Mouse (Mus musculus) left cerebral cortex, adult 2 months (tissue): ENCODE measurements at regions not wholly inside any gene's neighbourhood (a gene's known extent, or its start where the extent isn't known, plus 50 kb on each side); places are given as distances from the start of the nearest gene placed in this dataset.

ENCODE experiments used
- DNase-seq, 2 experiments: peaks; one replicate each; pipeline ENCODE4 v3.0.0; 2021 to 2022; ENCODE audit warnings: low spot score in 2 of 2, mixed read lengths in 1 of 2; ENCODE audit errors: extremely low spot score in 1 of 2
- H3K27ac ChIP-seq: fragments of 200-600 bp; 2 replicates; pipeline ENCODE4 v1.8.1; 2022
- H3K4me3 ChIP-seq: fragments of 200-600 bp; 2 replicates; pipeline ENCODE4 v1.8.1; 2022
- CTCF ChIP-seq: fragments of 200-600 bp; IDR thresholded peaks from 2 replicates; pipeline ENCODE4 v1.8.1; 2022; ENCODE audit warnings: antibody characterized with exemption, mild to moderate bottlenecking, moderate library complexity
- intact Hi-C: fragments of 180-260 bp; cut with DNase I; formaldehyde crosslinking; loops from one replicate; pipeline ENCODE4 v1.15.1; 2025

- Histone ChIP-seq H3K4me3 (no peak overlapping the region), H3K27ac (no peak overlapping the region)
- no peak for DNase-seq
- intact Hi-C loops = no loop called here
- TF ChIP-seq CTCF = no peak
Measured at GRCm38 (mm10) chr14:24874426-24875155, 387.7 kb downstream of the Rps24 start.

GRCm38 (mm10) chr14:24875156-24875545, 388.2 kb downstream of the Rps24 start:
- no peak overlapping the region for H3K27ac ChIP-seq
- no peak for DNase-seq
- no peak overlapping the region for H3K4me3 ChIP-seq
- intact Hi-C loops = no loop called here
- TF ChIP-seq CTCF = no peak; the same call in 1 of the 2 replicates

DNA sequence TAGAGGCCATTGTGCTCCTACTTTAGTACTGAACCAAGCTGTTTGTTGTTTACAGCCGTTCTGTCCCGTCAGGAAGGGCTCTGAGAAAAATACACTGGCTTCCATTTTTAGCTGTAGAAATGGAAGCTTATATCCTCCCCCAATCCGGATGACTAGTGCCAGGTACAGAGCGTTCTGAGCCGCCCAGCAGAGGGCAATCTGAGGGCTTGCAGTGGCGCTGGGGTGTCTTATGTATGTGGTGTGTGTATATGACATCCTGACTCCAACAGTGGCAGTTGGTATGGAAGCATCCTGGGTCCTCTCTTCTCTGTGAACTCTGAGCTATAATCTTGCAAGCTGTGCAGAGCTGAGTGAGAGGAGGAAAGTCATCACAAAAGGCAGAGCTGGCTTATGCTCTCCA, 389.0 kb downstream of the Rps24 start:
- TF ChIP-seq CTCF = peak; percentile 25
- intact Hi-C loops = no loop called here
- Histone ChIP-seq H3K4me3 (no peak overlapping the region), H3K27ac (no peak overlapping the region)
- no peak for DNase-seq

GRCm38 (mm10) chr14:24876508-24876907, 389.6 kb downstream of the Rps24 start:
- TF ChIP-seq CTCF = no peak
- H3K27ac ChIP-seq = no peak overlapping the region
- H3K4me3 ChIP-seq = no peak overlapping the region
- no peak for DNase-seq
- intact Hi-C loops = no loop called here

- TF ChIP-seq CTCF = no peak
- Histone ChIP-seq H3K27ac (no peak overlapping the region), H3K4me3 (no peak overlapping the region)
- intact Hi-C loops = no loop called here
- DNase-seq = no peak
Measured at GRCm38 (mm10) chr14:24877853-24878252, 390.9 kb downstream of the Rps24 start.

GRCm38 (mm10) chr14:24886164-24886563, 399.2 kb downstream of the Rps24 start:
- intact Hi-C loops = no loop called here
- H3K27ac ChIP-seq = no peak overlapping the region

DNA sequence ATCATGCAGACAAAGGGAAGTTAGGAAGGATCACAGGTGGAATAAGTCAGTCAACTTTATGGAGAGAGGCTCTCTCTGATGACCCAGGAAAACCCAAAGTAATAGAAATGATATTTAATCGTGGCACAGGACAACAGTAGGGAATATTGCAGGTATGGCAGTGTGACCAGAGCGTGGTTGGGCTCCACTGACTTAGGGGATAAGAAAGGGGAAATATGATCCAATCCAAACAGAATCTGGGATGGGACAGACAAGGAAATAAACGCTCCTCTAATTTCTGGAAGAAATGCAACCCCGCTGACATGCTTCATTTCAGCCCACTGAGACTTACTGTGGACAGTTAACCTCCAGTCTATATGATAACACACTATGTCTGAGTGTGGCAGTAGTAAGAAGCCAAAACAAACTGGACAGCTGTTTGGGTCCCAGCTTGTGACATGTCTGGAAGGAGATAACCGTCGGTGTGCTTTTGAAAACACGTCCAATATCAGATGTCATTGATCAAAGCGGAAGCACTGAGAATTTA, 400.0 kb downstream of the Rps24 start:
- DNase-seq = no peak
- TF ChIP-seq CTCF = no peak
- Histone ChIP-seq H3K4me3 (no peak overlapping the region), H3K27ac (no peak overlapping the region)
- intact Hi-C loops = no loop called here

More at GRCm38 (mm10) chr14:24886164-24886563, 399.2 kb downstream of the Rps24 start:
- no peak for DNase-seq
- no peak overlapping the region for H3K4me3 ChIP-seq
- no peak for TF ChIP-seq CTCF

DNA sequence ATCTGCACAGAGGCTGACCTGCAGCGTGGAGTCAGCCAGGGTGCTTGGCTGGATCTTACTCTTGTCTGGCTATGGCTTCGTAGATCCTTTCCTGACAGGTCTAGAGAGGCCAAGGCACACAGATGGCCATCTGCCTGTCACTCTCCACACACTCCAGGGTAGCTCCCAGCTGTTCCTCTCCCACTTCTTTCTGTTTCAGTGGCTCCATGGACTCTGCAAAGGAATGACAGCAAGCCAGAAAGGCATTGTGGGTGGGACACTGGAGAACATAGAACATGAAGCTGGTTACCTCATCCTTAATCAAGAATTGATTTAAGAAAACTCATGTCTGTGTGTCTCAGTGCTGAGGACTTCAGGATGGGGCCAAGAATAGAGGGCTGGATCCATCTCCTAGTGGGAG, 403.9 kb downstream of the Rps24 start:
- H3K27ac ChIP-seq = no peak overlapping the region
- no peak for TF ChIP-seq CTCF
- intact Hi-C loops = loop anchor here (10.0 kb wide), 1 partner anchor 106 kb away; no protein-coding TSS in a partner anchor
- DNase-seq = no peak
- no peak overlapping the region for H3K4me3 ChIP-seq

DNA sequence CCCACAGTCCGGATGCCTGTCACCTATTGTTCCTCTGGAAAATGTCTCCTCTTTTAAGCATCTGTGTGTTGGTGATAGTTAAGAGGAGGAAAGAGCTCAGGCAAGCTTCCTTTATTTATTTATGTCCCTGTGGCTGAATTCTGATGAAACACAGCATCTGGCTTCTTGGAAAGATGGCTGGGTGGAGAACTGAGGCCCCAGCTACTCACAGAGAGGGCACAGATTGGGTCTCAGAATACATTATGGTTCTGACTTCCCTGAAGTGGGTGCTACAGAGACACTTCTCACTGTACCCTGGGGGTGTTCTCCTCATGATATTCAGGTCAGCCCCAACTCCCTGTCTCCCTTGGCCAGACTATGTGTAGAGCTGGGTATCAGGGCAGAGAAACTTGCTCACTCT, 408.3 kb downstream of the Rps24 start:
- no peak overlapping the region for H3K4me3 ChIP-seq
- intact Hi-C loops = loop anchor here (10.0 kb wide), 1 partner anchor 110 kb away; no protein-coding TSS in a partner anchor
- DNase-seq = no peak
- no peak for TF ChIP-seq CTCF
- H3K27ac ChIP-seq = no peak overlapping the region

GRCm38 (mm10) chr14:24896681-24897080, 409.8 kb downstream of the Rps24 start:
- no peak for TF ChIP-seq CTCF
- Histone ChIP-seq H3K4me3 (no peak overlapping the region), H3K27ac (no peak overlapping the region)
- intact Hi-C loops = loop anchor here (10.0 kb wide), 1 partner anchor 112 kb away; no protein-coding TSS in a partner anchor
- DNase-seq = no peak

- TF ChIP-seq CTCF = no peak
- intact Hi-C loops = no loop called here
- 0 out of 2 replicates have a peak overlapping the region, but pooled peaks have one; percentile 61 for H3K27ac ChIP-seq
- DNase-seq = no peak
- no peak overlapping the region for H3K4me3 ChIP-seq
Measured at GRCm38 (mm10) chr14:24900501-24901179, 413.7 kb downstream of the Rps24 start.

GRCm38 (mm10) chr14:24901726-24902125, 414.8 kb downstream of the Rps24 start:
- intact Hi-C loops = no loop called here
- TF ChIP-seq CTCF = no peak

DNA sequence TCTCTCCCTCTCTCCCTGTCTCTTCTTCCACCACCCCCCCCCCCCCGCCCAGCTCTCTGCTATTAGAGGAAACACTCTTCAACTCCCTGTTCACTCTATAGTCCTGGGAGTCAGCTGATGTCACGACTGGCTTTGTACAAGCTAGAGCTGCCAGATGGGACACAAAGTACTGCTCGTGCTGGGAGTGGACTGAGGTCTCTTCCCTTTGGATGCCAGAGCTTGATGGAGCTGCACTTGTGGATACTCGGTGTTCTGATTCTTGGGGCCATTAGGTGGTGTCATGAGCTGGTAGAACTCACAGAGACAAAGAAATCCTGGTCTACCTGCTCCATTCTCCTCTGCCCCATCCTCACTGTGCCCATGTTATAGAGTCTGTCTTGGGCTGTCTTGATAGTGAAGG, 415.9 kb downstream of the Rps24 start:
- intact Hi-C loops = no loop called here
- Histone ChIP-seq H3K27ac (no peak overlapping the region), H3K4me3 (no peak overlapping the region)
- peak; percentile 14; the same call in 1 of the 2 replicates for TF ChIP-seq CTCF
- DNase-seq = no peak

More at GRCm38 (mm10) chr14:24901726-24902125, 414.8 kb downstream of the Rps24 start:
- no peak overlapping the region for H3K27ac ChIP-seq
- H3K4me3 ChIP-seq = no peak overlapping the region
- no peak for DNase-seq
